Mouse (Mus musculus) heart, embryonic 13.5 days (tissue): ENCODE data around the gene Slc17a3. TPM values are rescaled to one million over a fixed set of nuclear protein-coding genes. Genes with fewer than 3 reads are reported as not detected.

Experiments used
- ATAC-seq: fragments of 200-750 bp; cut with Nextera tagmentation; 2 replicates; pipeline ENCODE4 v1.8.0; 2017; ENCODE audit warnings: moderate TSS enrichment; ENCODE audit not compliant: insufficient number of reproducible peaks, low FRiP score, low TSS enrichment; ENCODE audit errors: extremely low read depth
- H3K27ac ChIP-seq: fragments of 300-500 bp; sonication (generic); replicated peaks from 2 replicates; pipeline ENCODE4 v1.5.1; 2015; ENCODE audit warnings: moderate library complexity, mild to moderate bottlenecking, inconsistent platforms
- H3K27me3 ChIP-seq: fragments of 300-500 bp; sonication (generic); replicated peaks from 2 replicates; pipeline ENCODE4 v1.6.1; 2015; ENCODE audit warnings: mild to moderate bottlenecking, inconsistent platforms
- H3K36me3 ChIP-seq: fragments of 300-500 bp; sonication (generic); 2 replicates; pipeline ENCODE4 v1.6.1; 2015; ENCODE audit warnings: mild to moderate bottlenecking, inconsistent platforms
- H3K4me1 ChIP-seq: fragments of 300-500 bp; sonication (generic); 2 replicates; pipeline ENCODE4 v1.6.1; 2015; ENCODE audit warnings: inconsistent platforms
- H3K4me2 ChIP-seq: fragments of 300-500 bp; sonication (generic); 2 replicates; pipeline ENCODE4 v1.6.1; 2015; ENCODE audit warnings: inconsistent platforms, mild to moderate bottlenecking, moderate library complexity
- H3K4me3 ChIP-seq: fragments of 300-500 bp; sonication (generic); 2 replicates; pipeline ENCODE4 v1.5.1; 2015; ENCODE audit warnings: moderate library complexity, mild to moderate bottlenecking, inconsistent platforms
- H3K9ac ChIP-seq: fragments of 300-500 bp; sonication (generic); 2 replicates; pipeline ENCODE4 v1.6.1; 2015; ENCODE audit warnings: inconsistent platforms, mild to moderate bottlenecking, moderate library complexity
- H3K9me3 ChIP-seq: fragments of 300-500 bp; sonication (generic); 2 replicates; pipeline ENCODE4 v1.6.1; 2016; ENCODE audit warnings: inconsistent platforms
- WGBS: fragments of 180-500 bp; shearing (Covaris S2); methylation state at CpG from one replicate; pipeline ENCODE4 v1.1.7; 2015; ENCODE audit warnings: mixed read lengths; 5-methylcytosine and 5-hydroxymethylcytosine counted together
- polyA plus RNA-seq: library from polyadenylated mRNA; unstranded; fragments of >200 nt; fragmentation: Nextera tagmentation; extraction: Ambion mirVana; gene quantifications from 2 replicates; pipeline ENCODE4 v1.2.1, GENCODE M21; 2015

Gene Slc17a3
- polyA plus RNA-seq, 1 experiment from 2014 or later = not detected

GRCm38 (mm10) chr13:23873141-23873540, 33.9 kb downstream of the Slc17a3 start:
- no peaks in the 10 kb centered on the region for H3K36me3 ChIP-seq
- no peak overlapping the region for H3K4me3 ChIP-seq
- WGBS = 66% methylated on average over 5 of the region's 5 CpGs
- no peak for ATAC-seq
- no peak overlapping the region for H3K27ac ChIP-seq
- H3K27me3 ChIP-seq = 0 out of 2 replicates have a peak, but pooled peaks cover 5% of the 10 kb centered on the region
- H3K9ac ChIP-seq = no peak overlapping the region
- no peaks in the 10 kb centered on the region for H3K9me3 ChIP-seq
- H3K4me1 ChIP-seq = no peaks in the 10 kb centered on the region
- no peak overlapping the region for H3K4me2 ChIP-seq

GRCm38 (mm10) chr13:23879106-23879505, 39.9 kb downstream of the Slc17a3 start:
- H3K27ac ChIP-seq = no peak overlapping the region
- no peaks in the 10 kb centered on the region for H3K36me3 ChIP-seq
- peaks cover 14% of the 10 kb centered on the region; the same call in 1 of the 2 replicates for H3K27me3 ChIP-seq
- H3K4me2 ChIP-seq = no peak overlapping the region
- H3K9me3 ChIP-seq = no peaks in the 10 kb centered on the region
- no peak overlapping the region for H3K4me3 ChIP-seq
- WGBS = 69% methylated on average over 3 of the region's 3 CpGs
- ATAC-seq = no peak
- no peaks in the 10 kb centered on the region for H3K4me1 ChIP-seq
- H3K9ac ChIP-seq = no peak overlapping the region

GRCm38 (mm10) chr13:23879636-23880035, 40.4 kb downstream of the Slc17a3 start:
- no peaks in the 10 kb centered on the region for H3K4me1 ChIP-seq
- H3K9me3 ChIP-seq = no peaks in the 10 kb centered on the region
- peaks cover 14% of the 10 kb centered on the region; the same call in 1 of the 2 replicates for H3K27me3 ChIP-seq
- 73% methylated on average over 5 of the region's 5 CpGs for WGBS
- no peaks in the 10 kb centered on the region for H3K36me3 ChIP-seq
- no peak overlapping the region for H3K27ac ChIP-seq
- no peak overlapping the region for H3K4me3 ChIP-seq
- ATAC-seq = no peak
- H3K4me2 ChIP-seq = no peak overlapping the region
- no peak overlapping the region for H3K9ac ChIP-seq

- no peaks in the 10 kb centered on the region for H3K9me3 ChIP-seq
- 34% methylated on average over 2 of the region's 2 CpGs for WGBS
- no peaks in the 10 kb centered on the region for H3K4me1 ChIP-seq
- no peak for ATAC-seq
- no peak overlapping the region for H3K4me3 ChIP-seq
- H3K27me3 ChIP-seq = no peaks in the 10 kb centered on the region
- H3K9ac ChIP-seq = no peak overlapping the region
- no peak overlapping the region for H3K4me2 ChIP-seq
- H3K27ac ChIP-seq = no peak overlapping the region
- no peaks in the 10 kb centered on the region for H3K36me3 ChIP-seq
Observed at GRCm38 (mm10) chr13:23885540-23885939, 46.3 kb downstream of the Slc17a3 start.

GRCm38 (mm10) chr13:23887026-23887725, 47.9 kb downstream of the Slc17a3 start:
- WGBS = 72% methylated on average over 3 of the region's 3 CpGs

GRCm38 (mm10) chr13:23889011-23889605, 49.9 kb downstream of the Slc17a3 start:
- ATAC-seq = no peak
- no peak overlapping the region for H3K9ac ChIP-seq
- H3K27me3 ChIP-seq = no peaks in the 10 kb centered on the region
- no peaks in the 10 kb centered on the region for H3K36me3 ChIP-seq
- H3K4me2 ChIP-seq = no peak overlapping the region
- no peak overlapping the region for H3K4me3 ChIP-seq
- no peaks in the 10 kb centered on the region for H3K9me3 ChIP-seq
- peaks cover 4% of the 10 kb centered on the region; the same call in 1 of the 2 replicates for H3K4me1 ChIP-seq
- no peak overlapping the region for H3K27ac ChIP-seq
- 56% methylated on average over 6 of the region's 6 CpGs for WGBS

More at GRCm38 (mm10) chr13:23887026-23887725, 47.9 kb downstream of the Slc17a3 start:
- H3K36me3 ChIP-seq = no peaks in the 10 kb centered on the region
- no peak overlapping the region for H3K27ac ChIP-seq
- no peak overlapping the region for H3K9ac ChIP-seq
- no peak overlapping the region for H3K4me3 ChIP-seq
- H3K27me3 ChIP-seq = no peaks in the 10 kb centered on the region
- no peak for ATAC-seq
- H3K9me3 ChIP-seq = no peaks in the 10 kb centered on the region
- no peaks in the 10 kb centered on the region for H3K4me1 ChIP-seq
- H3K4me2 ChIP-seq = no peak overlapping the region

GRCm38 (mm10) chr13:23892592-23893268, 53.5 kb downstream of the Slc17a3 start:
- Histone ChIP-seq H3K9ac (no peak overlapping the region), H3K27me3 (peaks cover 10% of the 10 kb centered on the region), H3K4me2 (no peak overlapping the region), H3K4me3 (no peak overlapping the region), H3K4me1 (peaks cover 4% of the 10 kb centered on the region; the same call in 1 of the 2 replicates), H3K27ac (no peak overlapping the region), H3K36me3 (no peaks in the 10 kb centered on the region), H3K9me3 (no peaks in the 10 kb centered on the region)
- ATAC-seq = no peak
- WGBS = 29% methylated on average over 9 of the region's 9 CpGs

- 49% methylated on average over 4 of the region's 4 CpGs for whole genome bisulfite sequencing
- Histone ChIP-seq H3K36me3 (no peaks in the 10 kb centered on the region), H3K27ac (no peak overlapping the region), H3K9me3 (no peaks in the 10 kb centered on the region), H3K4me2 (no peak overlapping the region), H3K4me1 (peaks cover 4% of the 10 kb centered on the region; the same call in 1 of the 2 replicates), H3K27me3 (peaks cover 12% of the 10 kb centered on the region), H3K4me3 (no peak overlapping the region), H3K9ac (no peak overlapping the region)
- no peak for ATAC-seq
Observed at GRCm38 (mm10) chr13:23893269-23893593, 54.0 kb downstream of the Slc17a3 start.

GRCm38 (mm10) chr13:23898242-23898641, 59.0 kb downstream of the Slc17a3 start:
- ATAC-seq = no peak
- H3K4me1 ChIP-seq = no peaks in the 10 kb centered on the region
- H3K4me3 ChIP-seq = no peak overlapping the region
- no peaks in the 10 kb centered on the region for H3K36me3 ChIP-seq
- H3K9me3 ChIP-seq = no peaks in the 10 kb centered on the region
- H3K4me2 ChIP-seq = no peak overlapping the region
- 29% methylated on average over 6 of the region's 6 CpGs for WGBS
- no peak overlapping the region for H3K27ac ChIP-seq
- H3K27me3 ChIP-seq = peaks cover 17% of the 10 kb centered on the region
- no peak overlapping the region for H3K9ac ChIP-seq

- no peaks in the 10 kb centered on the region for H3K9me3 ChIP-seq
- H3K27ac ChIP-seq = no peak overlapping the region
- H3K4me2 ChIP-seq = no peak overlapping the region
- no peaks in the 10 kb centered on the region; the same call in 1 of the 2 replicates for H3K27me3 ChIP-seq
- H3K36me3 ChIP-seq = no peaks in the 10 kb centered on the region
- no peak overlapping the region for H3K9ac ChIP-seq
- ATAC-seq = no peak
- no peaks in the 10 kb centered on the region for H3K4me1 ChIP-seq
- 82% methylated on average over 5 of the region's 5 CpGs for WGBS
- H3K4me3 ChIP-seq = no peak overlapping the region
Observed at GRCm38 (mm10) chr13:23906906-23907305, 67.7 kb downstream of the Slc17a3 start.

- WGBS = 77% methylated on average over 5 of the region's 5 CpGs
- no peak overlapping the region for H3K4me2 ChIP-seq
- no peaks in the 10 kb centered on the region for H3K9me3 ChIP-seq
- H3K36me3 ChIP-seq = no peaks in the 10 kb centered on the region
- ATAC-seq = no peak
- no peaks in the 10 kb centered on the region; the same call in 1 of the 2 replicates for H3K27me3 ChIP-seq
- no peak overlapping the region for H3K9ac ChIP-seq
- H3K4me3 ChIP-seq = no peak overlapping the region
- no peak overlapping the region for H3K27ac ChIP-seq
- peaks cover 22% of the 10 kb centered on the region for H3K4me1 ChIP-seq
Observed at GRCm38 (mm10) chr13:23910121-23910520, 70.9 kb downstream of the Slc17a3 start.
